Mouse (Mus musculus): ENCODE results near the gene Fto. TPM values are rescaled to one million over a fixed set of nuclear protein-coding genes. Genes with fewer than 3 reads are reported as not detected.

The Fto gene
- total RNA-seq, 2 experiments from 2014 or later, result 116 to 125 TPM

GRCm38 (mm10) chr8:91684596-91685317 is 371.4 kb downstream of the Fto start:
- DNase-seq, result no peak

GRCm38 (mm10) chr8:91685408-91685807 is 372.1 kb downstream of the Fto start:
- DNase-seq, result no peak

- no peak for DNase-seq
Observed at GRCm38 (mm10) chr8:91692056-91692721, 378.9 kb downstream of the Fto start.

GRCm38 (mm10) chr8:91706533-91706932 is 393.2 kb downstream of the Fto start:
- DNase-seq, result no peak

GRCm38 (mm10) chr8:91708661-91709060 is 395.3 kb downstream of the Fto start:
- no peak for DNase-seq

- DNase-seq, result no peak
Observed at GRCm38 (mm10) chr8:91709768-91710167, 396.4 kb downstream of the Fto start.

GRCm38 (mm10) chr8:91711202-91711601 is 397.9 kb downstream of the Fto start:
- DNase-seq, result no peak

GRCm38 (mm10) chr8:91711981-91712598 is 398.8 kb downstream of the Fto start:
- no peak for DNase-seq

GRCm38 (mm10) chr8:91712731-91713569 is 399.6 kb downstream of the Fto start:
- DNase-seq, result no peak

- no peak for DNase-seq
Observed at GRCm38 (mm10) chr8:91713677-91714312, 400.5 kb downstream of the Fto start.

- no peak for DNase-seq
Observed at GRCm38 (mm10) chr8:91714733-91715132, 401.4 kb downstream of the Fto start.

GRCm38 (mm10) chr8:91715387-91716085 is 402.2 kb downstream of the Fto start:
- DNase-seq, result no peak

Other genes with a start within 250 kb of the Fto start
- 10 to 100 TPM; 16.8 to 20.2 TPM for gene Rbl2, start 243.5 kb upstream of the Fto start, total RNA-seq (2021)
- gene Aktip, start 113.5 kb upstream of the Fto start, total RNA-seq (2021), result 10 to 100 TPM; 34.6 to 38.2 TPM
- gene Rpgrip1l, start 263 bp upstream of the Fto start, total RNA-seq (2021), result 1 to 10 TPM; 2.6 to 4.5 TPM

All from gastrocnemius, postnatal 10 days (tissue).